Mouse (Mus musculus): ENCODE results near the gene Atp8b4. TPM values are rescaled to one million over a fixed set of nuclear protein-coding genes. Genes with fewer than 3 reads are reported as not detected.

Gene Atp8b4
- polyA plus RNA-seq, 1 experiment, result not detected

DNA sequence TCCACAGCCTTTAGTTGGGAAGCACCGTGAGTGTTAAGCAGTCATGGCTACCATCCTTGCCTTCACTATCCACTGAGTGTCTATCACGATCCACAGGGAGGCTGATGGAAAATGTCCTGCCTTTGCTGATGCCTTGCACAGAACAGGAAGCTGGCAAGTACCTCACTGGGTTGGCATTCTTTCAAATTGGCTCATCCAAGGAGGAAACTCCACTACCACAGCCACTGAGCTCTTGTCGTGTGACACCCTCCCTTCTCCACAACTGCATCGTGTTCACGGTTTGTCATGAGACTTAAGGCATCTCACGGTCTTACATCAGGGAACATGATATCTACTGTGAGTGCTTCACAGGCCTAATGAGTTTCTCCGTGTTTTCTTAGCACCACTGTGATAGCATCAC is 22.9 kb downstream of the Atp8b4 start:
- no peaks in the 10 kb centered on the region for H3K4me1 ChIP-seq (ENCODE audit: control insufficient read depth, insufficient read depth, low read length)
- no peaks in the 10 kb centered on the region for H3K9me3 ChIP-seq (replicated peaks; ENCODE audit: control insufficient read depth, insufficient read depth, low read length, poor library complexity, severe bottlenecking)
- no peaks in the 10 kb centered on the region for H3K27me3 ChIP-seq (ENCODE audit: control insufficient read depth, insufficient read depth, low read length, poor library complexity, severe bottlenecking)
- no peak overlapping the region for H3K27ac ChIP-seq (ENCODE audit: insufficient read depth, low read length)
- H3K4me3 ChIP-seq (ENCODE audit: low read depth, low read length), result no peak overlapping the region
- no peaks in the 10 kb centered on the region for H3K36me3 ChIP-seq (ENCODE audit: control insufficient read depth, insufficient read depth, low read length, poor library complexity, severe bottlenecking)
- no peak for TF ChIP-seq EP300 (IDR thresholded peaks at IDR 0.05; ENCODE audit: insufficient read depth, low read depth, low read length)
- no peak for TF ChIP-seq CTCF (IDR thresholded peaks at IDR 0.05; ENCODE audit: low read depth, low read length)
- TF ChIP-seq POLR2A (IDR thresholded peaks at IDR 0.05; ENCODE audit: insufficient read depth, low read length), result no peak
- H3K9ac ChIP-seq (ENCODE audit: low read depth, poor library complexity, severe bottlenecking), result no peak overlapping the region

DNA sequence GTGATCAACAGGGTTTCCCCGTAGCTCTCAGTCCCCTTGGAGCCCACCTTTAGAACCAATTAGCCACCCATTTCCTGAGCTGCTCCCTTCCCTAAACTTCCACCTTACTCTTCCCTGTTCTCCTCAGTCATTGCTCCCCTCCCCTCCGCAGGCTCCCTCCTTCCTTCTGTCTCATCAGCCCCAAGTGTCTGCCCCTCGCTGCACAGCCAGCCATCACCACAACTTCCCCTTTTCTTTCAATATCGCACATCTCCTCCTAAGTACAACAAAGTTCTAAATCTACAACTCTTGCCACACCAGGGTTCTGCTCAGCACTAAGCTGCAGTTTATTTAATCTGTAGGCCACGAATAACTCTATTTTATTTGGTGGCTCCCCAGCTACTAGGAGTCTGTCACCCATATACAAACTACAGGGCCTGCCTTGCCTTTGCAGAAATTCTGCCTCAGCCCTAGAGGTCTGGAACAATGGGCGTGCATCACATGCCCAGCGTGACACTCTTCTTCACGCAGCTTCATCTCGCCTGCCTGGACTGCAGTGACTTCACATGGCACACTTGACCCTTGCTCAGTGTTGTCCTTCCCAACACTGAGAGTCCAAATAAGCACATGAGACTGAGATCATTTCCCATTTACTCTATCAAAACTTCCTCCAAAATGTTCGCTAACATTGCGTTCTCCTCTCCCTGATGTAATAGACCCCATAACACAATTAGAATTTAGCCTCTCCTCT is 24.6 kb downstream of the Atp8b4 start:
- no peak overlapping the region for H3K27ac ChIP-seq (ENCODE audit: insufficient read depth, low read length)
- no peaks in the 10 kb centered on the region for H3K27me3 ChIP-seq (ENCODE audit: control insufficient read depth, insufficient read depth, low read length, poor library complexity, severe bottlenecking)
- H3K4me3 ChIP-seq (ENCODE audit: low read depth, low read length), result no peak overlapping the region
- no peaks in the 10 kb centered on the region for H3K36me3 ChIP-seq (ENCODE audit: control insufficient read depth, insufficient read depth, low read length, poor library complexity, severe bottlenecking)
- H3K4me1 ChIP-seq (ENCODE audit: control insufficient read depth, insufficient read depth, low read length), result no peaks in the 10 kb centered on the region
- TF ChIP-seq POLR2A (IDR thresholded peaks at IDR 0.05; ENCODE audit: insufficient read depth, low read length) (no peak), CTCF (IDR thresholded peaks at IDR 0.05; ENCODE audit: low read depth, low read length) (no peak), EP300 (IDR thresholded peaks at IDR 0.05; ENCODE audit: insufficient read depth, low read depth, low read length) (no peak)
- no peaks in the 10 kb centered on the region for H3K9me3 ChIP-seq (replicated peaks; ENCODE audit: control insufficient read depth, insufficient read depth, low read length, poor library complexity, severe bottlenecking)
- H3K9ac ChIP-seq (ENCODE audit: low read depth, poor library complexity, severe bottlenecking), result no peak overlapping the region

DNA sequence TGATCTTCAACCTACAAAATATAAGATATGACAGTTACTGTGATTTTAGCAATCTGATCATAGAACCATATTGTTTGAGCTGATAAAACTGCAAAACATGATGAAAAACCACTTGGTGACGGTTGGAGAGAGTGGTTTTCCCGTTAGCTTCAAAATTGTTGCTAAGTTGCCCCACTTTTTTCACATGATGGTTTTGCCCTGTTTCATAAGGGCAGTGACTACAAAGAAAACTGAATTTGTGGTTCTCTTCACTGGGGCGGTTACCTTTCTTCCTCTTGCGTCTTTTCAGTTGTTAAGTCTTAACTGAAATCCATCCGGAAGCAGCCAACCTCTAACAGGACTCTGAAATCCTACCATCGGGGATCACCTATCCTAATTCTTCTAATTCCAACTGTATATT is 26.5 kb downstream of the Atp8b4 start:
- H3K4me3 ChIP-seq (ENCODE audit: low read depth, low read length), result no peak overlapping the region
- no peaks in the 10 kb centered on the region for H3K36me3 ChIP-seq (ENCODE audit: control insufficient read depth, insufficient read depth, low read length, poor library complexity, severe bottlenecking)
- TF ChIP-seq POLR2A (IDR thresholded peaks at IDR 0.05; ENCODE audit: insufficient read depth, low read length), result no peak
- TF ChIP-seq EP300 (IDR thresholded peaks at IDR 0.05; ENCODE audit: insufficient read depth, low read depth, low read length), result no peak
- no peak for TF ChIP-seq CTCF (IDR thresholded peaks at IDR 0.05; ENCODE audit: low read depth, low read length)
- H3K27ac ChIP-seq (ENCODE audit: insufficient read depth, low read length), result no peak overlapping the region
- no peaks in the 10 kb centered on the region for H3K4me1 ChIP-seq (ENCODE audit: control insufficient read depth, insufficient read depth, low read length)
- H3K27me3 ChIP-seq (ENCODE audit: control insufficient read depth, insufficient read depth, low read length, poor library complexity, severe bottlenecking), result no peaks in the 10 kb centered on the region
- H3K9me3 ChIP-seq (replicated peaks; ENCODE audit: control insufficient read depth, insufficient read depth, low read length, poor library complexity, severe bottlenecking), result no peaks in the 10 kb centered on the region
- H3K9ac ChIP-seq (ENCODE audit: low read depth, poor library complexity, severe bottlenecking), result no peak overlapping the region

DNA sequence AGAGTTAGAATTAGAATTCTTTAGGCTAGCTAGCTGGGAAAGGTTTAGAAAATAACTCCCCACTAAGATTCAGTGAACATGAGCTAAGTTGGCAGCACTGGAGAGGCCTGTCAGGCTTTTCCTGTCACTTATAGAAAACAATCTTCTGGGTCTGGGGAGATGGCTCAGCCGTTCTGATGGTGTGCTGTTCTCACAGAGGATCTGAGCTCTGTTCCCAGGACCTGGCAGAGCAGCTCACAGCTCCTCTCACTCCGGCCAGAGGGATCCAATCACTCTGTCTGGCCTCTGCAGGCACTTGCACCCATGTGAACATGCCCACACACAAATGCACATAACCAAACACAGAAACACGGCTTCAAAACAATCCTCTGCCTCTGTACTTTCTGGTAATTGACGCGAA is 27.6 kb downstream of the Atp8b4 start:
- Histone ChIP-seq H3K36me3 (ENCODE audit: control insufficient read depth, insufficient read depth, low read length, poor library complexity, severe bottlenecking) (no peaks in the 10 kb centered on the region), H3K4me1 (ENCODE audit: control insufficient read depth, insufficient read depth, low read length) (no peaks in the 10 kb centered on the region), H3K27ac (ENCODE audit: insufficient read depth, low read length) (no peak overlapping the region), H3K9ac (ENCODE audit: low read depth, poor library complexity, severe bottlenecking) (no peak overlapping the region), H3K9me3 (replicated peaks; ENCODE audit: control insufficient read depth, insufficient read depth, low read length, poor library complexity, severe bottlenecking) (no peaks in the 10 kb centered on the region), H3K4me3 (ENCODE audit: low read depth, low read length) (no peak overlapping the region), H3K27me3 (ENCODE audit: control insufficient read depth, insufficient read depth, low read length, poor library complexity, severe bottlenecking) (no peaks in the 10 kb centered on the region)
- TF ChIP-seq POLR2A (IDR thresholded peaks at IDR 0.05; ENCODE audit: insufficient read depth, low read length), result no peak
- TF ChIP-seq EP300 (IDR thresholded peaks at IDR 0.05; ENCODE audit: insufficient read depth, low read depth, low read length), result no peak
- TF ChIP-seq CTCF (IDR thresholded peaks at IDR 0.05; ENCODE audit: low read depth, low read length), result no peak

DNA sequence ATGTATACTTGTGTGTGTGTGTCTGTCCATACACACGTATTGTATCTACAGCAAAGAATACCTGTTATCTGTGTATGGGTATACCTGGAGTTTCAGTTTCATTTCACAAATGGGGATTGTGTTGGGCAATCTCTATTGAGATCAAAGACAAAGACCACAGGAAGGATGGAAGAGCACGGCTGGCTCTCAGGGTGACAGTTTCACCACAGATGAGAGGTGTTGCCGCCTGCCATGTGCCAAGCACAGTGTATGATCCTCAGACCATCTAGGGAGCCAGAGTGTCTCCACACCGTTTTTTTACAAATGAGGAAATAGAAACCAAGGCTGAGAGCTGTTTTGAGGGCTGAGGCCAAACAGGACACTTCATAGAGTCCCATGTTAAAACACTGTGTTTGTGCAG is 32.7 kb downstream of the Atp8b4 start:
- Histone ChIP-seq H3K36me3 (ENCODE audit: control insufficient read depth, insufficient read depth, low read length, poor library complexity, severe bottlenecking) (no peaks in the 10 kb centered on the region), H3K4me3 (ENCODE audit: low read depth, low read length) (no peak overlapping the region), H3K4me1 (ENCODE audit: control insufficient read depth, insufficient read depth, low read length) (no peaks in the 10 kb centered on the region), H3K9me3 (replicated peaks; ENCODE audit: control insufficient read depth, insufficient read depth, low read length, poor library complexity, severe bottlenecking) (no peaks in the 10 kb centered on the region), H3K9ac (ENCODE audit: low read depth, poor library complexity, severe bottlenecking) (no peak overlapping the region), H3K27me3 (ENCODE audit: control insufficient read depth, insufficient read depth, low read length, poor library complexity, severe bottlenecking) (no peaks in the 10 kb centered on the region), H3K27ac (ENCODE audit: insufficient read depth, low read length) (no peak overlapping the region)
- TF ChIP-seq POLR2A (IDR thresholded peaks at IDR 0.05; ENCODE audit: insufficient read depth, low read length) (no peak), CTCF (IDR thresholded peaks at IDR 0.05; ENCODE audit: low read depth, low read length) (no peak), EP300 (IDR thresholded peaks at IDR 0.05; ENCODE audit: insufficient read depth, low read depth, low read length) (no peak)

DNA sequence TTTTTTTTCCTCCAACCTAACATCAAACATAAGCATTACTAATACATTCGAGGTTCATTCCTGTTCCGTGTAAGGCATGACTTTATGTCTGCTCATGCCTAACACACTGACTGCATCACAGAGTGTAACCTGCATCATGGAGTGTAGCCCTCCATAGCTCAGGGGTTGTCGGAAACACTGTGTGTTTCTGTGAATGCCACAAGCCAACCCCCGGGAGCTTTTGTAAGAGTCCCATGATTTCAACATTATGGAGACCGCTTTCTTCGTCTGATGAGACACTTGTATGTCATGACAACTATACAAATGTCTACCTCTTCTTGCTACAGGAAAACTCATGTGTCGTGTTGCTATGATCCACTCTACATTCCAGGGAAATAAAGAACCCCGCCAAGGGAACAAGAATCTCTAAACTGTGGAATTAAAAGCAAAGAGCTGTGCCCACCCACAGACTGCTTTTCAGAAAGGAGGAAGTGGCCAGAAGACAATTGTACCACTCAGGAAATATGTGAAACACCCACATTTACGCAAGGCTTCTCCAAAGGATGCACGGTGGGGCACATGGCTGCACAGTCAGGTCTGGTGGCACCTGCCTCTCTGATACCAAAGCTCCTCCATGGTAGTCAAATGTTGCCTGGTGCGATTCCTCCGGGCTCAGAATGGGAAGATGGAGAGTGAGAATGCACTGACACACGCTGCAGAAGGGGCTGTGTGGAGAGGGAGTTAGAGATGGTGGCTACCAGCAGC is 33.9 kb downstream of the Atp8b4 start:
- H3K36me3 ChIP-seq (ENCODE audit: control insufficient read depth, insufficient read depth, low read length, poor library complexity, severe bottlenecking), result no peaks in the 10 kb centered on the region
- H3K4me1 ChIP-seq (ENCODE audit: control insufficient read depth, insufficient read depth, low read length), result no peaks in the 10 kb centered on the region
- no peaks in the 10 kb centered on the region for H3K27me3 ChIP-seq (ENCODE audit: control insufficient read depth, insufficient read depth, low read length, poor library complexity, severe bottlenecking)
- TF ChIP-seq POLR2A (IDR thresholded peaks at IDR 0.05; ENCODE audit: insufficient read depth, low read length) (no peak), EP300 (IDR thresholded peaks at IDR 0.05; ENCODE audit: insufficient read depth, low read depth, low read length) (no peak), CTCF (IDR thresholded peaks at IDR 0.05; ENCODE audit: low read depth, low read length) (no peak)
- no peak overlapping the region for H3K4me3 ChIP-seq (ENCODE audit: low read depth, low read length)
- no peaks in the 10 kb centered on the region for H3K9me3 ChIP-seq (replicated peaks; ENCODE audit: control insufficient read depth, insufficient read depth, low read length, poor library complexity, severe bottlenecking)
- no peak overlapping the region for H3K9ac ChIP-seq (ENCODE audit: low read depth, poor library complexity, severe bottlenecking)
- H3K27ac ChIP-seq (ENCODE audit: insufficient read depth, low read length), result no peak overlapping the region

Data from ES-Bruce4 (cell line).